Comparison of ENCODE assay signal across 18 mouse cellular contexts in genomic region chr6:100255411-100255810, GRCm38 (mm10). TPM values are rescaled to one million over a fixed set of nuclear protein-coding genes. Genes with fewer than 3 reads are reported as not detected.
DNase-seq lines count a peak whose midpoint lies in the region; ATAC-seq and TF ChIP-seq lines count a peak whose summit lies in the region.
"Had no signal": no experiment of that assay in that cellular context is flagged by ENCODE, and none has a peak within 500 bp of the region (broad histone marks: within the 10 kb centered on the region; RNA-seq: fewer than 3 reads in every experiment).

No protein-coding gene starts in this region.

- DNase-seq in forebrain, embryonic 14.5 days (ENCODE audit: low spot score) = peak; percentile 37
- peak; percentile 24 for DNase-seq in midbrain, embryonic 14.5 days
- DNase-seq in brain, embryonic 14.5 days (ENCODE audit: low read depth) = peak; percentile 14
- DNase-seq in thymus, postnatal 36 days = peak; percentile 23 to 46
- no peak for DNase-seq in left cerebral cortex, adult 11 months (ENCODE audit: low spot score)
- DNase-seq: gastrocnemius, adult 2 months; heart, adult 11 months; kidney, adult 2 months; left cerebral cortex, postnatal 4 days had no signal

- TF ChIP-seq POLR2A in brain, embryonic 14.5 days (IDR thresholded peaks at IDR 0.05; ENCODE audit: borderline replicate concordance, extremely low read depth, insufficient read depth, insufficient read length, poor library complexity, severe bottlenecking) = no peak

- no peak overlapping the region for H3K27ac ChIP-seq in forebrain, embryonic 14.5 days (ENCODE audit: low read depth, low read length)
- H3K27ac ChIP-seq in forebrain, embryonic 12.5 days = no peak overlapping the region
- H3K27ac ChIP-seq in midbrain, embryonic 14.5 days (replicated peaks; ENCODE audit: low read depth, low read length) = no peak overlapping the region
- no peak overlapping the region for H3K27ac ChIP-seq in midbrain, embryonic 15.5 days
- H3K27ac ChIP-seq: embryonic facial prominence, embryonic 15.5 days; forebrain, embryonic 15.5 days; gastrocnemius, adult 2 months; heart, embryonic 15.5 days; hindbrain, embryonic 12.5 days; liver, embryonic 12.5 days; macrophage; midbrain, embryonic 13.5 days had no signal

- no peak for TF ChIP-seq CTCF in brain, embryonic 14.5 days (IDR thresholded peaks at IDR 0.05; ENCODE audit: borderline replicate concordance, extremely low read depth, insufficient read depth, insufficient read length)

- no peak overlapping the region for H3K9ac ChIP-seq in forebrain, embryonic 14.5 days (ENCODE audit: low read length)
- no peak overlapping the region for H3K9ac ChIP-seq in forebrain, embryonic 12.5 days
- H3K9ac ChIP-seq in midbrain, embryonic 14.5 days (replicated peaks; ENCODE audit: low read length) = no peak overlapping the region
- H3K9ac ChIP-seq in midbrain, embryonic 15.5 days = no peak overlapping the region
- H3K9ac ChIP-seq: embryonic facial prominence, embryonic 15.5 days; forebrain, embryonic 15.5 days; heart, embryonic 15.5 days; hindbrain, embryonic 12.5 days; liver, embryonic 12.5 days; midbrain, embryonic 13.5 days had no signal

- H3K36me3 ChIP-seq in forebrain, embryonic 14.5 days (ENCODE audit: control insufficient read depth, insufficient read depth, low read length) = no peaks in the 10 kb centered on the region
- H3K36me3 ChIP-seq in forebrain, embryonic 12.5 days (replicated peaks) = no peaks in the 10 kb centered on the region
- no peaks in the 10 kb centered on the region for H3K36me3 ChIP-seq in midbrain, embryonic 14.5 days (ENCODE audit: control insufficient read depth, insufficient read depth, low read length)
- H3K36me3 ChIP-seq in midbrain, embryonic 15.5 days (replicated peaks) = no peaks in the 10 kb centered on the region
- H3K36me3 ChIP-seq: embryonic facial prominence, embryonic 15.5 days; forebrain, embryonic 15.5 days; heart, embryonic 15.5 days; hindbrain, embryonic 12.5 days; liver, embryonic 12.5 days; midbrain, embryonic 13.5 days had no signal

- no peak overlapping the region for H3K4me3 ChIP-seq in forebrain, embryonic 14.5 days (ENCODE audit: low read depth, low read length)
- no peak overlapping the region for H3K4me3 ChIP-seq in forebrain, embryonic 12.5 days (replicated peaks)
- H3K4me3 ChIP-seq in midbrain, embryonic 14.5 days (replicated peaks; ENCODE audit: low read depth, low read length) = no peak overlapping the region
- no peak overlapping the region for H3K4me3 ChIP-seq in midbrain, embryonic 15.5 days
- H3K4me3 ChIP-seq: embryonic facial prominence, embryonic 15.5 days; forebrain, embryonic 15.5 days; gastrocnemius, adult 2 months; heart, embryonic 15.5 days; hindbrain, embryonic 12.5 days; liver, embryonic 12.5 days; midbrain, embryonic 13.5 days had no signal

- peaks cover 8% of the 10 kb centered on the region; the same call in 1 of the 2 replicates for H3K4me1 ChIP-seq in forebrain, embryonic 14.5 days (ENCODE audit: control insufficient read depth, insufficient read depth, low read length)
- H3K4me1 ChIP-seq in forebrain, embryonic 12.5 days = peaks cover 11% of the 10 kb centered on the region
- H3K4me1 ChIP-seq in midbrain, embryonic 14.5 days (ENCODE audit: control insufficient read depth, insufficient read depth, low read length) = 0 out of 2 replicates have a peak, but pooled peaks cover 2% of the 10 kb centered on the region
- H3K4me1 ChIP-seq in midbrain, embryonic 15.5 days = 0 out of 2 replicates have a peak, but pooled peaks cover 3% of the 10 kb centered on the region

- no peaks in the 10 kb centered on the region for H3K9me3 ChIP-seq in forebrain, embryonic 14.5 days (replicated peaks; ENCODE audit: control insufficient read depth, low read length)
- no peaks in the 10 kb centered on the region for H3K9me3 ChIP-seq in forebrain, embryonic 12.5 days
- H3K9me3 ChIP-seq in midbrain, embryonic 14.5 days (ENCODE audit: control insufficient read depth, low read length) = no peaks in the 10 kb centered on the region
- H3K9me3 ChIP-seq in midbrain, embryonic 15.5 days = no peaks in the 10 kb centered on the region
- H3K9me3 ChIP-seq: embryonic facial prominence, embryonic 15.5 days; forebrain, embryonic 15.5 days; heart, embryonic 15.5 days; hindbrain, embryonic 12.5 days; liver, embryonic 12.5 days; midbrain, embryonic 13.5 days had no signal

- no peak for ATAC-seq in forebrain, embryonic 14.5 days
- ATAC-seq in forebrain, embryonic 12.5 days (ENCODE audit: low FRiP score) = no peak
- no peak for ATAC-seq in midbrain, embryonic 14.5 days (ENCODE audit: low FRiP score, low TSS enrichment)
- ATAC-seq in midbrain, embryonic 15.5 days (replicated peaks) = no peak
- ATAC-seq: forebrain, embryonic 15.5 days; liver, embryonic 12.5 days; midbrain, embryonic 13.5 days had no signal

- H3K4me2 ChIP-seq in forebrain, embryonic 14.5 days (ENCODE audit: low read length) = no peak overlapping the region
- H3K4me2 ChIP-seq in forebrain, embryonic 12.5 days = no peak overlapping the region
- H3K4me2 ChIP-seq in midbrain, embryonic 14.5 days (ENCODE audit: low read length) = no peak overlapping the region
- no peak overlapping the region for H3K4me2 ChIP-seq in midbrain, embryonic 15.5 days
- H3K4me2 ChIP-seq: embryonic facial prominence, embryonic 15.5 days; forebrain, embryonic 15.5 days; heart, embryonic 15.5 days; hindbrain, embryonic 12.5 days; liver, embryonic 12.5 days; midbrain, embryonic 13.5 days had no signal

- 55% methylated on average over 1 of the region's 1 CpGs for WGBS in forebrain, embryonic 14.5 days
- 78% methylated on average over 1 of the region's 1 CpGs for WGBS in forebrain, embryonic 12.5 days
- 71% methylated on average over 1 of the region's 1 CpGs for WGBS in midbrain, embryonic 14.5 days
- 72% methylated on average over 1 of the region's 1 CpGs for WGBS in midbrain, embryonic 15.5 days

- no peaks in the 10 kb centered on the region for H3K27me3 ChIP-seq in forebrain, embryonic 14.5 days (replicated peaks; ENCODE audit: control insufficient read depth, insufficient read depth, low read length)
- no peaks in the 10 kb centered on the region for H3K27me3 ChIP-seq in forebrain, embryonic 12.5 days
- H3K27me3 ChIP-seq in midbrain, embryonic 14.5 days (ENCODE audit: control insufficient read depth, insufficient read depth, low read length) = no peaks in the 10 kb centered on the region
- no peaks in the 10 kb centered on the region for H3K27me3 ChIP-seq in midbrain, embryonic 15.5 days (replicated peaks)
- H3K27me3 ChIP-seq: embryonic facial prominence, embryonic 15.5 days; forebrain, embryonic 15.5 days; heart, embryonic 15.5 days; hindbrain, embryonic 12.5 days; liver, embryonic 12.5 days; midbrain, embryonic 13.5 days had no signal

RNA-seq across cellular contexts. Expression of gene Rybp, which starts 31.9 kb away (rescaled TPM):
- polyA plus RNA-seq in forebrain, embryonic 14.5 days (2014; fragmentation: Nextera tagmentation; extraction: Ambion mirVana) = 16.7 and 16.9 TPM in 2 replicates
- polyA plus RNA-seq in forebrain, embryonic 12.5 days (2016; fragmentation: Nextera tagmentation; extraction: Ambion mirVana) = 20.8 and 22.2 TPM in 2 replicates
- polyA plus RNA-seq in midbrain, embryonic 14.5 days (2014; fragmentation: Nextera tagmentation; extraction: Ambion mirVana) = 17.6 and 22.9 TPM in 2 replicates
- polyA plus RNA-seq in midbrain, embryonic 15.5 days (2015; fragmentation: Nextera tagmentation; extraction: Ambion mirVana) = 23.4 and 27.3 TPM in 2 replicates
- polyA plus RNA-seq in brain, embryonic 14.5 days (2012; rRNA removed) = 64.7 and 67.5 TPM in 2 replicates
